Mouse (Mus musculus) MEL (cell line): ENCODE measurements at regions not wholly inside any gene's neighbourhood (a gene's known extent, or its start where the extent isn't known, plus 50 kb on each side); places are given as distances from the start of the nearest gene placed in this dataset.

ENCODE experiments used
- DNase-seq: peaks from one replicate; pipeline ENCODE4 v3.0.0; 2011; ENCODE audit warnings: low read depth, low spot score
- H3K27ac ChIP-seq: 2 replicates; pipeline ENCODE4 v1.5.1; 2012; ENCODE audit warnings: low read depth, mild to moderate bottlenecking, control low read depth, low read length, moderate library complexity; ENCODE audit not compliant: control insufficient read depth
- H3K27me3 ChIP-seq, 2 experiments: fragments of 150-350 bp in 1 of 2; sonication (generic) in 1 of 2; 2 replicates each; pipeline ENCODE4 v1.6.1; 2012; ENCODE audit warnings: low read length in 2 of 2, mild to moderate bottlenecking in 2 of 2, improper control_type of control experiment in 1 of 2, moderate library complexity in 1 of 2; ENCODE audit not compliant: insufficient read depth in 2 of 2, control insufficient read depth in 1 of 2
- H3K36me3 ChIP-seq, 2 experiments: 2 replicates each; pipeline ENCODE4 v1.6.1; 2012 to 2014; ENCODE audit warnings: low read length in 2 of 2, improper control_type of control experiment in 1 of 2, inconsistent platforms in 1 of 2, mild to moderate bottlenecking in 1 of 2; ENCODE audit not compliant: insufficient read depth in 2 of 2, control insufficient read depth in 1 of 2
- H3K4me1 ChIP-seq, 2 experiments: fragments of 150-350 bp in 1 of 2; sonication (generic) in 1 of 2; 2 replicates each; pipeline ENCODE4 v1.6.1; 2012; ENCODE audit warnings: low read length in 2 of 2, improper control_type of control experiment in 1 of 2, mild to moderate bottlenecking in 1 of 2; ENCODE audit not compliant: insufficient read depth in 2 of 2, control insufficient read depth in 1 of 2
- H3K4me3 ChIP-seq, 2 experiments: fragments of 150-350 bp in 1 of 2; sonication (generic) in 1 of 2; 2 replicates each; pipeline ENCODE4 v1.5.1; 2012; ENCODE audit warnings: low read depth in 2 of 2, low read length in 2 of 2, mild to moderate bottlenecking in 2 of 2, moderate library complexity in 2 of 2, control low read depth in 1 of 2, improper control_type of control experiment in 1 of 2; ENCODE audit not compliant: control insufficient read depth in 1 of 2, insufficient read depth in 1 of 2
- H3K79me2 ChIP-seq: 2 replicates; pipeline ENCODE4 v1.6.1; 2012; ENCODE audit warnings: mild to moderate bottlenecking, low read length, moderate library complexity; ENCODE audit not compliant: control insufficient read depth, poor library complexity, insufficient read depth
- H3K9ac ChIP-seq: 2 replicates; pipeline ENCODE4 v1.6.1; 2012; ENCODE audit warnings: low read depth, mild to moderate bottlenecking, control low read depth, low read length, moderate library complexity; ENCODE audit not compliant: control insufficient read depth, poor library complexity, severe bottlenecking
- H3K9me3 ChIP-seq: fragments of 150-350 bp; sonication (generic); replicated peaks from 2 replicates; pipeline ENCODE4 v1.6.1; 2012; ENCODE audit warnings: mild to moderate bottlenecking, low read length, improper control_type of control experiment, moderate library complexity; ENCODE audit not compliant: insufficient read depth
- BHLHE40 ChIP-seq: IDR thresholded peaks from 2 replicates; pipeline ENCODE4 v1.6.1; 2012; ENCODE audit warnings: low read depth, mild to moderate bottlenecking, inconsistent platforms, low read length, improper control_type of control experiment, borderline replicate concordance
- CHD1 ChIP-seq: IDR thresholded peaks from 2 replicates; pipeline ENCODE4 v1.6.1; 2012; ENCODE audit warnings: low read depth, mild to moderate bottlenecking, inconsistent platforms, low read length, improper control_type of control experiment
- CTCF ChIP-seq, 3 experiments: IDR thresholded peaks in 2 of 3; conservative IDR thresholded peaks in 1 of 3; 2 replicates each; pipeline ENCODE4 v1.5.1; 2011 to 2012; ENCODE audit warnings: low read length in 3 of 3, low read depth in 2 of 3, mild to moderate bottlenecking in 2 of 3, improper control_type of control experiment in 1 of 3, inconsistent platforms in 1 of 3, mixed read lengths in 1 of 3, moderate library complexity in 1 of 3; ENCODE audit not compliant: control insufficient read depth in 1 of 3, insufficient read depth in 1 of 3, poor library complexity in 1 of 3, severe bottlenecking in 1 of 3
- EP300 ChIP-seq, 2 experiments: IDR thresholded peaks; 2 replicates each; pipeline ENCODE4 v1.6.1; 2011; ENCODE audit warnings: improper control_type of control experiment in 2 of 2, low read length in 2 of 2, low read depth in 1 of 2, mild to moderate bottlenecking in 1 of 2
- ETS1 ChIP-seq: IDR thresholded peaks from 2 replicates; pipeline ENCODE4 v1.6.1; 2012; ENCODE audit warnings: low read depth, mild to moderate bottlenecking, inconsistent platforms, low read length, improper control_type of control experiment, moderate library complexity
- HCFC1 ChIP-seq: IDR thresholded peaks from 2 replicates; pipeline ENCODE4 v1.6.1; 2012; ENCODE audit warnings: low read depth, mild to moderate bottlenecking, inconsistent platforms, low read length, improper control_type of control experiment, moderate library complexity
- MAFK ChIP-seq: IDR thresholded peaks from 2 replicates; pipeline ENCODE4 v1.6.1; 2011; ENCODE audit warnings: low read depth, mild to moderate bottlenecking, low read length, improper control_type of control experiment, borderline replicate concordance
- MAZ ChIP-seq: IDR thresholded peaks from 2 replicates; pipeline ENCODE4 v1.6.1; 2012; ENCODE audit warnings: low read depth, mild to moderate bottlenecking, inconsistent platforms, low read length, improper control_type of control experiment
- MEF2A ChIP-seq: IDR thresholded peaks from 2 replicates; pipeline ENCODE4 v1.6.1; 2014; ENCODE audit warnings: low read depth, mild to moderate bottlenecking, inconsistent platforms, low read length, improper control_type of control experiment; ENCODE audit not compliant: poor library complexity, insufficient replicate concordance, severe bottlenecking; ENCODE audit errors: extremely low read depth
- MYC ChIP-seq: IDR thresholded peaks from 2 replicates; pipeline ENCODE4 v1.6.1; 2011; ENCODE audit warnings: low read depth, mild to moderate bottlenecking, low read length, improper control_type of control experiment, moderate library complexity
- NELFE ChIP-seq: IDR thresholded peaks from 2 replicates; pipeline ENCODE4 v1.6.1; 2011; ENCODE audit warnings: low read depth, low read length, improper control_type of control experiment
- POLR2A ChIP-seq, 2 experiments: IDR thresholded peaks; 2 replicates each; pipeline ENCODE4 v1.6.1; 2011 to 2012; ENCODE audit warnings: low read length in 2 of 2, mild to moderate bottlenecking in 2 of 2, control low read depth in 1 of 2, improper control_type of control experiment in 1 of 2, low read depth in 1 of 2, moderate library complexity in 1 of 2; ENCODE audit not compliant: control insufficient read depth in 1 of 2, insufficient read depth in 1 of 2, poor library complexity in 1 of 2
- POLR2AphosphoS2 ChIP-seq: IDR thresholded peaks from 2 replicates; pipeline ENCODE4 v1.6.1; 2011; ENCODE audit warnings: low read length, improper control_type of control experiment
- POLR2AphosphoS5 ChIP-seq: IDR thresholded peaks from 2 replicates; pipeline ENCODE4 v1.6.1; 2012; ENCODE audit warnings: low read depth, borderline replicate concordance, mild to moderate bottlenecking, inconsistent platforms, low read length, moderate library complexity, mixed read lengths
- RAD21 ChIP-seq: IDR thresholded peaks from 2 replicates; pipeline ENCODE4 v1.6.1; 2011; ENCODE audit warnings: mild to moderate bottlenecking, low read depth, low read length, improper control_type of control experiment
- SIN3A ChIP-seq: IDR thresholded peaks from 2 replicates; pipeline ENCODE4 v1.6.1; 2012; ENCODE audit warnings: low read length, improper control_type of control experiment, inconsistent platforms
- TAL1 ChIP-seq: IDR thresholded peaks from 2 replicates; pipeline ENCODE4 v1.6.1; 2012; ENCODE audit warnings: mild to moderate bottlenecking, inconsistent platforms, low read length, moderate library complexity, mixed read lengths
- UBTF ChIP-seq: IDR thresholded peaks from 2 replicates; pipeline ENCODE4 v1.6.1; 2012; ENCODE audit warnings: low read depth, mild to moderate bottlenecking, inconsistent platforms, low read length, improper control_type of control experiment, moderate library complexity, borderline replicate concordance; ENCODE audit not compliant: insufficient read depth
- USF2 ChIP-seq, 2 experiments: IDR thresholded peaks; 2 replicates each; pipeline ENCODE4 v1.6.1; 2011 to 2012; ENCODE audit warnings: improper control_type of control experiment in 2 of 2, low read length in 2 of 2, borderline replicate concordance in 1 of 2, inconsistent platforms in 1 of 2, low read depth in 1 of 2, mild to moderate bottlenecking in 1 of 2; ENCODE audit not compliant: insufficient read depth in 1 of 2
- ZC3H11A ChIP-seq: IDR thresholded peaks from 2 replicates; pipeline ENCODE4 v1.6.1; 2012; ENCODE audit warnings: low read depth, mild to moderate bottlenecking, inconsistent platforms, low read length, improper control_type of control experiment
- ZKSCAN1 ChIP-seq: IDR thresholded peaks from 2 replicates; pipeline ENCODE4 v1.6.1; 2012; ENCODE audit warnings: low read depth, mild to moderate bottlenecking, inconsistent platforms, low read length, improper control_type of control experiment, moderate library complexity

DNA sequence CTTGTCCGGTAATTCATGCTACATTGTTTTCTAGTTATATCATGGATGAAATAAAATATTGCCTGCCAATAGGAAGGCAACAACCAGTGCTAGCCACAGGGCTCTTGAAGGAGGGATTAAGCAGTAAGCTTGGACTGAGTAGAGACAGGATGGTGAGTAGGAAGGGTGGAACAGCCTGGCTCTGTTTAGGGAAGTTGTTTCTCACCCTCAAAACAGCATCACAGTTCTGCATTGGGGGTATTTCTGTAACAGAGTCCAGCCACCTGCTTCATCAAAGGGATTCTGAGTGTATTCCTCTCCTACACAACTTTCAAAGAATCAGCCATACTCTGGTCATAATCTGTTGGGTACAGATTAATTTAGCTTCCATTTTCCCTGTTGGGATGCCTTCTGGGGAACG is 380.0 kb upstream of the Pik3r1 start:
- TF ChIP-seq MEF2A (no peak), SIN3A (no peak), RAD21 (no peak), NELFE (no peak), MAZ (no peak), TAL1 (no peak), BHLHE40 (no peak), POLR2AphosphoS2 (no peak), USF2 (IDR thresholded peaks at IDR 0.05; ENCODE audit: borderline replicate concordance in 1 of 2, insufficient read depth in 1 of 2, low read depth in 1 of 2, low read length in 2 of 2) (no peak), POLR2A (IDR thresholded peaks at IDR 0.05; ENCODE audit: control insufficient read depth in 1 of 2, insufficient read depth in 1 of 2, low read depth in 1 of 2, low read length in 2 of 2, poor library complexity in 1 of 2) (no peak), ZC3H11A (no peak), CHD1 (no peak), MYC (no peak), CTCF (IDR thresholded peaks at IDR 0.05 in 2 of 3, conservative IDR thresholded peaks at IDR 0.05 in 1 of 3; ENCODE audit: control insufficient read depth in 1 of 3, insufficient read depth in 1 of 3, low read depth in 2 of 3, low read length in 3 of 3, poor library complexity in 1 of 3, severe bottlenecking in 1 of 3) (no peak), ETS1 (no peak), EP300 (IDR thresholded peaks at IDR 0.05; ENCODE audit: low read depth in 1 of 2, low read length in 2 of 2) (no peak), UBTF (no peak)
- TF ChIP-seq, all 39 proteins: peak for 0
- DNase-seq: no peak

DNA sequence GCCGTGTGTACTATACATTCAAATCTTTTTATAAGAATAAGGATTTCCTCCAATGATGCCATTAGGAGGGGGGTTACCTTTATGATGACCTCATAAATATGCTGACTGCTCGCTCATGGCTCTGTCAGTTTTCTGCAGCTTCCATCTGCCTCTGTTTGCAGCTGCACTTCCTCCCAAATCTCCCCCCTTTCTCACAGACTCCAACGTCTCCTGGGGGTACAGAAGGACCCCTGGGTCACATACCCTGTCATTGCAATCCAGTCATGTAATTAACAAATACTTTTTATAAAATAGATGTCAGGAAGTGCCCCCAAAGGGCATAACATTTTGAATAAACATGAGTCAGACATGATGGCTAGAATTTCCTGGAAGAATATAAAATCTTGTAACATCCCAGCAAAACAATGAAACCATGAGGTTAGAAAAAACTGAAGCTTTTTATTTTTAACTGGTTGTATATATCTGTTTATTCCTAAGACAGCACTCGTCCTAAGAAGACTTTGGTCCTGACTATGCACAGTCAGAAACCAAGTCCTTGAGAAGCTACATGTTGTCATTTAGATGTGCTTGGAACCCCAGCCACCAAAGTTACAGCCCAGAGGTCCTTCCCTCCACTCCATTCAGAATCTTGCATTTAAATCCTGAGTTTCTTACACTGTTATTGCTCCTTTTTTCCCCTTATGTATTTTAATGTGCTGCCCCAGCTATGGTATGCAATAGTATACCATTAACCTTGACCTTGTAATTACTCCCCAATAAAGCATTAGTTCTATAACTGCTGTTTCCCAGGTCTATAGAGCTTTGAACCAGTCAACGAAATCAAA is 386.0 kb upstream of the Pik3r1 start:
- TF ChIP-seq HCFC1 (no peak), RAD21 (no peak), MAFK (no peak), ZKSCAN1 (no peak), EP300 (IDR thresholded peaks at IDR 0.05; ENCODE audit: low read depth in 1 of 2, low read length in 2 of 2) (no peak), UBTF (no peak), POLR2A (IDR thresholded peaks at IDR 0.05; ENCODE audit: control insufficient read depth in 1 of 2, insufficient read depth in 1 of 2, low read depth in 1 of 2, low read length in 2 of 2, poor library complexity in 1 of 2) (no peak), POLR2AphosphoS5 (no peak)
- no peaks in the 10 kb centered on the region for H3K79me2 ChIP-seq

More for the DNA sequence above, 380.0 kb upstream of the Pik3r1 start:
- H3K9me3 ChIP-seq: no peaks in the 10 kb centered on the region
- no peaks in the 10 kb centered on the region for H3K79me2 ChIP-seq
- H3K4me3 ChIP-seq: no peak overlapping the region
- no peaks in the 10 kb centered on the region for H3K36me3 ChIP-seq
- H3K27ac ChIP-seq: no peak overlapping the region
- H3K4me1 ChIP-seq: no peaks in the 10 kb centered on the region
- H3K9ac ChIP-seq: no peak overlapping the region
- no peaks in the 10 kb centered on the region for H3K27me3 ChIP-seq

More for the DNA sequence above, 386.0 kb upstream of the Pik3r1 start:
- no peak overlapping the region for H3K27ac ChIP-seq
- DNase-seq: no peak
- H3K9me3 ChIP-seq: no peaks in the 10 kb centered on the region
- no peaks in the 10 kb centered on the region for H3K4me1 ChIP-seq
- H3K4me3 ChIP-seq: no peak overlapping the region
- H3K27me3 ChIP-seq: no peaks in the 10 kb centered on the region
- no peak overlapping the region for H3K9ac ChIP-seq
- no peaks in the 10 kb centered on the region for H3K36me3 ChIP-seq
